Mouse (Mus musculus): ENCODE results near the gene Thap4.
"Not testable (repeated sequence)": the region's sequence is repeated elsewhere in the genome, so short reads cannot be mapped to it uniquely, and the experiment has no call there.

The Thap4 gene

GRCm38 (mm10) chr1:93754573-93755290 is at the start of gene Thap4:
TSS of gene Thap4 (minus strand) at chr1:93754864.
- DNase-seq (ENCODE audit: low read depth) = peak; percentile 90

GRCm38 (mm10) chr1:93803556-93804507 is 49.2 kb upstream of the Thap4 start, which contains the start of gene Ing5:
TSS of gene Ing5 (plus strand) at chr1:93803965.
- DNase-seq (ENCODE audit: low read depth) = peak; percentile 100

- DNase-seq (ENCODE audit: low read depth) = no peak
Observed at GRCm38 (mm10) chr1:93802771-93803170, 48.1 kb upstream of the Thap4 start.

- DNase-seq (ENCODE audit: low read depth) = peak; percentile 96
Observed at GRCm38 (mm10) chr1:93801741-93802238, 47.1 kb upstream of the Thap4 start, which contains the start of gene Dtymk. TSS of gene Dtymk (minus strand) at chr1:93801934.

- peak; percentile 28 for DNase-seq (ENCODE audit: low read depth)
Observed at GRCm38 (mm10) chr1:93800670-93801503, 46.2 kb upstream of the Thap4 start.

GRCm38 (mm10) chr1:93795886-93796285 is 41.2 kb upstream of the Thap4 start:
- no peak for DNase-seq (ENCODE audit: low read depth)

- no peak for DNase-seq (ENCODE audit: low read depth)
Observed at GRCm38 (mm10) chr1:93794526-93794925, 39.9 kb upstream of the Thap4 start.

GRCm38 (mm10) chr1:93786912-93787311 is 32.2 kb upstream of the Thap4 start:
- DNase-seq (ENCODE audit: low read depth) = no peak

- no peak for DNase-seq (ENCODE audit: low read depth)
Observed at GRCm38 (mm10) chr1:93776686-93777085, 22.0 kb upstream of the Thap4 start.

GRCm38 (mm10) chr1:93769901-93770300 is 15.2 kb upstream of the Thap4 start:
- no peak for DNase-seq (ENCODE audit: low read depth)

GRCm38 (mm10) chr1:93767600-93767999 is 12.9 kb upstream of the Thap4 start:
- no peak for DNase-seq (ENCODE audit: low read depth)

GRCm38 (mm10) chr1:93764871-93765591 is 10.4 kb upstream of the Thap4 start:
- DNase-seq (ENCODE audit: low read depth) = no peak

GRCm38 (mm10) chr1:93763531-93763930 is 8.9 kb upstream of the Thap4 start:
- not testable (repeated sequence) for DNase-seq (ENCODE audit: low read depth)

GRCm38 (mm10) chr1:93760076-93760475 is 5.4 kb upstream of the Thap4 start:
- no peak for DNase-seq (ENCODE audit: low read depth)

GRCm38 (mm10) chr1:93756154-93756553 is 1.5 kb upstream of the Thap4 start:
- no peak for DNase-seq (ENCODE audit: low read depth)

- DNase-seq (ENCODE audit: low read depth) = peak; percentile 23
Observed at GRCm38 (mm10) chr1:93755618-93756017, 954 bp upstream of the Thap4 start.

GRCm38 (mm10) chr1:93755291-93755610 is 587 bp upstream of the Thap4 start:
- no peak for DNase-seq (ENCODE audit: low read depth)

- peak; percentile 44 for DNase-seq (ENCODE audit: low read depth)
Observed at GRCm38 (mm10) chr1:93753911-93754572, 622 bp downstream of the Thap4 start.

GRCm38 (mm10) chr1:93751290-93751689 is 3.4 kb downstream of the Thap4 start, which contains the start of gene Atg4b:
TSS of gene Atg4b (plus strand) at chr1:93751500.
- no peak for DNase-seq (ENCODE audit: low read depth)

- DNase-seq (ENCODE audit: low read depth) = no peak
Observed at GRCm38 (mm10) chr1:93748539-93748938, 6.1 kb downstream of the Thap4 start.

- DNase-seq (ENCODE audit: low read depth) = no peak
Observed at GRCm38 (mm10) chr1:93746179-93746578, 8.5 kb downstream of the Thap4 start.

Measured in naive thymus-derived CD4-positive, alpha-beta T cell, adult 2 months (primary cell).